Mouse (Mus musculus) right cerebral cortex, postnatal 36 days (tissue): ENCODE measurements at regions not wholly inside any gene's neighbourhood (a gene's known extent, or its start where the extent isn't known, plus 50 kb on each side); places are given as distances from the start of the nearest gene placed in this dataset.
A peak's percentile ranks its signal among the peaks of the same experiment; 100 is the strongest.

ENCODE experiments used
- DNase-seq, 2 experiments: peaks; one replicate each; pipeline ENCODE4 v3.0.0; 2022; ENCODE audit warnings: low spot score in 2 of 2, mixed read lengths in 1 of 2

DNA sequence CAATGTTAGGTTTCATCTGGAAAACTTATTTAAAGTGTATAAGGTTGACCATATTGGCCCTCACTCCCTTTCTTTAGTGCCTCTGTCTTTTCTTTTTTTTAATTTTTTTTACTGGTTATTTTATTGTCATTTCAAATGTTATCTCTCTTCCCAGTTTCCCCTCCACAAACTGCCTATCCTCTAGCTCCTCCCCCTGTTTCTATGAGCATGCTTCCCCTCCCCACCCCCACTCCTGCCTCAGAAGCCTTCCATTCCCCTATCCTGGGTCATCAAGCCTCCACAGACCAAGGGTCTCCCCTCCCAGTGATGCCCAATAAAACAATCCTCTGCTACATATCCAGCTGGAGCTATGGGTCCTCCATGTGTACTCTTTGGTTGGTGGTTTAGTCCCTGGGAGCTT, 2134.9 kb upstream of the Lrrc6 start:
- no peak for DNase-seq

DNA sequence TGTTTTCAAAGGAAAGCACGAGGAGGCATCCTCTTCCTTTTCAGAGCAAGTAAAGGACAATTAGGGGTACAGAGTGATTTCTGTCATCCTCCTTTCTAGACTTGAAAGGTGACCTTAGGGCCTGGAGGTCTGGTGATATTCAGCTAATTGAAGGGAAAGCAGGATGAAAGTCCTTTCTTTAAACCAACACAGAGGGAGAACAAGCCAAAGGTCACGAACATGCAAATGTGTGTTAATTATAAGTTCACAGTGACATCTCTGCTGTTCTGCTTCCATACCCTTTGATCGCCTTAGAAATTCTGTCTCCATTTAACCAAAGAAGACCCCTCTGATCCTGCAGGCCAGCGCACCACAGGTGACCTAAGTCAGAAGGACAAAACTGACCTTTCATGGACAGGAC, 2126.3 kb upstream of the Lrrc6 start:
- no peak for DNase-seq

DNA sequence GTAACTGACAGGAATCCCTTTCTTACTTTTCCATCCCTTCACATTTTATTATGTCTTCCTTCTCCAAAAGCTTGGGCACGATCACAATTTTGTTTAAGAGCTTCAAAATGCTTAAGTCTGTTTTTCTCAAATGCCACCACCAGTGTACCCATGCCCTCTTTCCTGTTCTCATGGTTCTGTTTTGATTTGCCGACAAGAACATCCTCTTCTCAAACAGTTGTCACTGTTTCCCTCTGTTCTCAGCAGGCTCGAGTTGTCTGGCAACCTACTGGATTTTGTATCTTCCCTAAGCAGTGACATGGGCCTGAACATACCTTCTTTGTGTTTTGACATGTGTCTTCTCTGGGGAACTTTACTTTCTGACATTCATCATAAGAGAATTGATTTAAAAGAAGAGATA, 2124.1 kb upstream of the Lrrc6 start:
- DNase-seq, result no peak

DNA sequence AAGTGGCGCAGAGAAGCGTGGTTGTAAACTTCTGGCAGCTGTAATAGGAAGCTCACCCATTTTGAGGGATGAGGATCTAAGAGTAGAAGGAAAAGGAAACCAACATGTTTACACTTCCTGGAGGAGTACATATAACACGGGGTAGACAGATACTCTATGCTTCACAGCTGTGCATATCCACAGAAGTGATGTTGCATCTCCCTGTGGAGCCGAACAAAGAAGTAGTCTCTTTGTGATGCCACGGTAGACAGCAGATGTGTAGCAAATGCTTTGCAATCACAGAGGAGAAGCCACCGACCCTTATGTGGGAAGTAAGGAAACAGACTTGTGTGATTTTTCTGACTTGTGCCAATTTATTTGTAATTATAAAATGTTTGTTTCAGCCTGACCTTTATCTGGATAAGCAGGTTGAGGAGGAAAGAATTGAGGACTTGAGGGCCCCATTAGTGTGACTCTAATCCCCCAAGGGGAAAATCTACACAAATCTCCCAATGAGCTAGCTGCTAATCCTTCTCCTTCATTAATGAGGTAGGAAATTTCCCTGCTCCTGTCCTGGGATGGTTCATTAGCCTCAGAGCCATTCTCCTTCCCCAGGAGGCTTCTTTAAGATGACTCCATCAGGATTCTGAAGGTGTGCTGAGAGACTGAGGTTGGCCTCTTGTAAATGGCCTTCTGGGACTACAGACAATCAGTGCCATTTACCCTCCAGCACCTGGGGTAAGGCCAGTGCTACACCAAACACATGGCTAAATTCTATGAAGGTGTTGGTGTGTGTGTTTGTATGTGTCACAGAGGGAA, 2119.9 kb upstream of the Lrrc6 start:
- DNase-seq, result no peak

DNA sequence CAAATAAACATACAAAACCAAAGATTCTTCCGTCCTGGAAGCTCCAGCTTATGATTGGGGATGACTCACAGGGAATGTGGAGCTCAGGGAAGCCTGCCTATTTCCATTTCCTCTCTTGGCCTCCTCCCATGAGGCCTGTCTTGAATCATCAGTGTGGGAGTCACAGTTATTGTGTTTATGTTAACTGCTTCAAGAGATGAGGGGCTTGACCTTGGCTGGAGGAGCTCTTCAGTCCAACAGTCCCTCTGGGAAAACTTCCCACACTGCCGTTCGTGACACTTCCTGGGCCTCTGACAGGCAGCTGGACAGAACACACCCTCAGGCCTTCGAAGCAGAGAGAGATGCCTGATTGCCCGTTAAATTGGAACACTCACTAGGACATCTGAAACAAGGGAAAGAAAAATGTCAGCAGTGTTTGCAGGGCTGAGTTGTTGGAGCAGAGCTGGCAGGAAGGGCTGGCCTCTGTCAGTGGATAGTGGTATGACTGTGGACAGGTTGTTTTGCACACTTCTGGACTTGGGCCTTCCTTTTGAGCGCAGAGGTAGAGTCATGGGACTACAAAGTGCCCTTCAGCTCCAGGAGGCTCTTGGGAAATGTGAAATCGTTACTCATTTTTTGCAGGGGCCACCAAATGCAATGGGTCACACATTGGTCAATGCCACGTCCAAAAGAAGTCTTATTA, 2105.5 kb upstream of the Lrrc6 start:
- DNase-seq, result peak in 1 of 2 experiments; percentile 2

DNA sequence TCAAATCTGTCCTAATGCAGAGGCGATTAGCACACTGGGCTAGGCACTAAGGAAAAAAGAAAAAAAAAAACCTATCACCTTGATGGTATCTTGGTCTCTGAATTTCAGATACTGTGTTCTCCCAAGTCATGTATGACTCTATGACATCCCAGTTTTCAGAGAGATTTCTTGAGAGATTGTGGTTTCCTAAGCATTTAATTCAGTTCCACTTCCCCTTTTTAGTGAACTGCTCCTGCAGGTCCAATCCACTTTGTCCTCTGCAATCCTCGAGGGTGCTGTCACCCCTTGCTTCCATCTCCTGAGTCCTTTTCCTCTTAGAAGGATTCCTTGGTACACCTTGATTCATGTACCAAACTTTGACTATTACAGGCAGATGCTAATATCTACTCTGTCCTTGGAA, 2104.8 kb upstream of the Lrrc6 start:
- DNase-seq, result no peak

DNA sequence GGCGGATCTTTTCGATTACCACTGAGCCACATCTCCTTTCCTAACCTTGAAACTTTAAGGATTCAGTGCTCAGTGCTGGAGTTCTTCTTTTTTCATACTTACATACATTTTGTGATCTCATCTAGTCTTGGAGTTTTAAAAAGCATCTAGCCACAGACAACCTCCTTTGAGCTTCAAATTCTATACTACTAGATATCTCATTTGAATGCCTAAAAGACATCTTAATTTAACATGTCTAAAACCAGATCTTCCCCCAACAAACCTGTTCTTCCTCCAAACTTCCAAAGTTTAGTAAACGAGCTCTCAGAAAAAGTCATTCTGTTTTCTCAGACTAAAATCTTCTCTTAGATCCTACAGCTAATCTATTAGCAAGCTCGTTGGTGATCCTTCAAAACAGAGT, 2081.5 kb upstream of the Lrrc6 start:
- DNase-seq, result no peak

DNA sequence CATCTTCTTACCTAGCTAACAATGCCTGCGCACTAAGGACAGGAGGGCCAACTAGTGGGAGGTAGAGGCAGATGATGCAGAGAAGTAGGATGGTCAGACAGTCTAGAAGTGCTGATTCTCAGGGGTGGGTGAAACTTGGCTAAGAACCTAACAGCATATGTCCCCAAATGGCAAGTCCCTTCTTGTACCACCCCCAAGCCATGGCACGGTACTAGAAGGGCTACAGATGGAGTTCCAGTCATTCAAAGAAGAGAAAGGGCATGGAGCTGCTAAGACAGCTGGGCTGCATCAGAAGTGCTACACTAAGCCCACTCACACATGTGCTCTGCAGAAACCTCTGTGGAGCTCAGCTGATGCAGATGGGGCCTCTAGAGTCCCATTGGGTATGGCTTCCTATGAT, 2078.8 kb upstream of the Lrrc6 start:
- peak; percentile 38 to 58 for DNase-seq

DNA sequence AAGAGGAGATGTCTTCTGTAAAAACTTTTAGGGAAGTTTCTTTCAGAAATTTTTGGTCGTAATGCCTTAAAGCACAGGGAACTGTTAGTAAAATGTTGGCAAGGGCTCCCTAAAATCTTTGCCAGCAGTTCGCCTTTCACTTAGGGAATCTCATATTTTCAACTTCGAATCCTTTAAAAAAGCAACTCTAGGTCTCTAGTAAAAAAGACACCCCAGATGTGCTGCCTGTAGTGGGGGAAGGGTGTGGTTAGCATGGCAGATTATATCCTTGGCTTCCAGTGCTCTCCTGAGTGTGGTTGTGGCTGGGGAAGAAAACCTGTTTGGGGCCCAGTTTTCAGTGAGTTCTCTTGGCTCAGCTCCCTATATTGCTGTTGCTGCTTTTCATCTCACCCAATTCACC, 2059.9 kb upstream of the Lrrc6 start:
- peak; percentile 26 to 32 for DNase-seq

DNA sequence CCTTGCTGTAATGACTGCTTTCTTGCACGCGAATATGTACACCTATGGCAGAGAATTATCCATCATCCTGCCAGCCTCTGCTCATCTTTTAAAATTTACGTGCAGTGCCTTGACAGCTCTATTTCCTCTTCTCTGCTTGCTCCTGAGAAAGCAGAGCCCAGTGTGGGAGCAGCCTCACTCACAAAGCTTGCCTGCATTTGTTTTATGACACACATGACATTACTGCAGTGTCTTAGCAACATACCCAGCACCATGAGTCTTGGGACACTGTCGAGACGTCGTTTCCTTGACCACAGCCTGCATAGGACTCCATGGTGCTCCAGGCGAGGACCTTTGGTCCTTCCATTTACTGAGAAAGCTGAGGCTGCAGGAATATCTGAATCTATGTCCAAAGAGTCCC, 2055.4 kb upstream of the Lrrc6 start:
- DNase-seq, result no peak

DNA sequence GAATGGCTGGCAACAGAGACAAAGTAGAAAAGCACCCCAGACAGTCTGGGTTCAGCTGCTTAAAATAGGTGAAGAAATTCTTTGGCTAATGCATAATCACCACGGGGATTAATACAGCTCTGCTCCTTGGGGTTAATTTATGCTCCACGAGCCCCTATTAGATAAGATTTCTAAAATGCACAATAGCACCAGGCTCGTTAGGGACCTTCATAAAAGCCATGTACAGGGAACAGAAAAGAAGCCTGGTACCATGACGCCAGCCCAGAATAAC, 2035.3 kb upstream of the Lrrc6 start:
- no peak for DNase-seq

DNA sequence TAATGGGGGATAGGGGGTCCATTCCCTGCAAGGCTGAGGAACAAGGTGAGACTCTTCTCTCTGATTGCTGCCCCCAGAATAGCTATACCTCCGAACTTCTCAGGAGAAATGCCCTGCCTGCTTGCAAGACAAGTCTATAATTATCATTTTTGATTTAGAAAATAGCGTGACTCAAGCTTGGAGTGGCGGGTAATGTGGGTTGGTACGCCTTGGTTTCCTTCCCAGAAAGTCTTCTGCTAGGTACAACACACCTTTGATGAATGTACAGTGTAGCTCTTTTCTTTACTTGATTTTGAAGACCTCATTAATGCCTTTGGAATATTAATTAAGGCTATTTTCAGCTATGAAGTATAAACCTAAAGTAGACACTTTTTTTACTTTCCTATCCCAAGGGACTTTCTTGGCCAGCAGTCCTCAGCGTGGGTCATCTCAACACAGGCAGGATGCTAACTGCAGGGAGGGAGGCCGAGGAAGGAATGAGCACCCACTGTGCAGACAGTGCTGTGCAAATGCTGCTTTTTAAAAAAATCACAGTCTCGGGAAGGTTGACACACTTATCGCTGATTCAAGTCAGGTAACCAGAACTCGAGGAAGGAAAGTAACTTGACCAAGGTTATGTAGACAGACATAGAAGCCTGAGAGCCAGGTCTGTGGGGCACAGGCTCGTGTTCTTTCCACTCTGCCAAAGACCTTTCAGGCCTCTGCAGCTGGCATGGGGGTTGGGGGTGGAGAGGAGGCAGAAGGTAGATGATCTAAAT, 2034.8 kb upstream of the Lrrc6 start:
- DNase-seq, result peak in 1 of 2 experiments; percentile 27

DNA sequence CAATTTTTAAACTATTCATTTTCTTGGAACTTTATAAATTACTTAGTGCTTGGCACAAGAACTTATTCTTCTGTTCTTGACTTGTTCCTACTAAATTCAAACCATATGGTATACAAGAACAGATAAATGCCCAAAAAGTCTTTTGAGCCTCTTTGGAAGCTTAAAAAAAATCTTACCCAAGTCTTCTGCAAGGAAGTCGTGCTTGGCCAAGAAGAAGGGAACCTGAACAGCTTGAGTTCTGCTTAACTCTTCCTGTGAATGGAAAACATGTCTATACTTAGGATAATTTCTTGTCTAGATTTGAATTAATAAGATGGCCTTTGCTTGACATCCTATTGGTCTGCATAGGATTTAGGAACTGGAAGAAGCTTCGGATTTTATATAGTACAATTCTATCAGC, 2020.0 kb upstream of the Lrrc6 start:
- no peak for DNase-seq

DNA sequence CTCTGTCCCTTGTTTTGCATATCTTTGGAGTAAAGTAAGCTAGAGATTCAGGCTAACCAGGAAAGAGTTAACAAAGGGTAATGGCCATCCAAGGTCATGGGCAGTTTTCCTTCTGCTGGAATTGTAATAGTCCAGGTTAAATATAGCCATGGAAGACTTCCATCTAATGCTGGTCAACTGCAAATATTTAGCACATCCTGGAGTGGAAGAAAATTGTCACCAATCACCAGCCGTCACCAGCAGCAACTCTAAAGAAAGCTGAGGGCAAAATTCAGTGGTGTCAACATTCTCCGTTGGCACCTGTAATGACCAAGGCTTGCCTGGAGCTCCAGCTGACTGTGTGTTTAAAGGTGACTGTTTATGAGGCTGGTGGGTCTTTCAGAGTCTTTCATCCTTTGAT, 2011.7 kb upstream of the Lrrc6 start:
- no peak for DNase-seq

DNA sequence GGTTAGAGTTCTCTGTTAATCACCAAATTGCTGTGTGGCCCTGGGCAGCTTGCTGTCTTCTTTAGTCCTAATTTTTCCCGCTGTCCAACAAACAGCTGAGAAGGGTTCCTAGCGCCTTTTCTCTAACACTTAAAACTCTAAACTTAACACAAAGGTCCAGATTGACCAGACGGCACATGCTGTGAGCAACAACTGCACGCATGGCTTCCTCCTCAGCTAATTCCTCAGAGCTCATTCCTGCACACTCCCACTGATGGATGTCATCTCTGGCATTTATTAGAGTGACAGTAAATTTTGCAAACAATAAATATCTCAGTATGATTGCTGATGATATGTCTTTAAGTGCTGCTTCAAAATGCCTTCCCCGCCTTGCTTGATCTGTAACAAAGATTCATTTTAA, 2007.5 kb upstream of the Lrrc6 start:
- no peak for DNase-seq

DNA sequence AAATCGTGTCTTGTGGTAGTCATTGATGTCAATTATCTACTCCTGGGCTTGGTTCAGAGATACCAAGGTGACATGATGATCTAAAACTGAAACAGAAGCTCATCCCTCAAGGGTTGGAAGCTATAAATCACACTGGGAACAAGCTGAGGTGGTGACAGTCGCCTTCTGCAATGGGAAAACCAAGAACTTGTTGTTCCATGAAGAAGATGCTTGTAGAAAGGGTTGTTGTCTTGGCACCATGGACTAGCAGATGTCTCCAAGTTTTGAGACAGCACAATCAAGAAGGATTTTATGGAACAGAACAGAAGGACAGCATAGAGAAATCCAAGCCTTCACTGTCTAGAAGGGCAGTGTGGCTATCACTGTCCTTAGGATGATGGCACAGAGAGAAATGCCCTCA, 2005.4 kb upstream of the Lrrc6 start:
- no peak for DNase-seq

DNA sequence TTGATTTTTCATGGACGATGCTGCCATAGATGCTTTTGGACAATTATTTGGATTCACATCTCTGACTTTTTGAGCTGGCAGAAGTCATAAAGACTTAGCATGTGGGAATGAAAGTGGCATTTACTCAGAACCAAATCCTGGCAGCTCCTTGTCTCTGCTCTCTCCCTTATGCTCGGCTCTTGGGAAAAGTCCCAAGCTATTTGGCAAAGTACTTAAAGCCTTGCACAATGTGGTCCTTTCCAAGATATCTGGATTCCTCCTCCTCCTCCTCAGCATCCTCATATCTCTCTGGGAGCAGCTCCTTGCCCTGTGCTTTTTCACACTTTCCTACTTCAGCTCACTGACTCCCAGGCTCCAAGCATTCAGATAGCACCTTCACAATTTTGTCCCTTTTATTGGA, 1995.7 kb upstream of the Lrrc6 start:
- DNase-seq, result peak in 1 of 2 experiments; percentile 20

DNA sequence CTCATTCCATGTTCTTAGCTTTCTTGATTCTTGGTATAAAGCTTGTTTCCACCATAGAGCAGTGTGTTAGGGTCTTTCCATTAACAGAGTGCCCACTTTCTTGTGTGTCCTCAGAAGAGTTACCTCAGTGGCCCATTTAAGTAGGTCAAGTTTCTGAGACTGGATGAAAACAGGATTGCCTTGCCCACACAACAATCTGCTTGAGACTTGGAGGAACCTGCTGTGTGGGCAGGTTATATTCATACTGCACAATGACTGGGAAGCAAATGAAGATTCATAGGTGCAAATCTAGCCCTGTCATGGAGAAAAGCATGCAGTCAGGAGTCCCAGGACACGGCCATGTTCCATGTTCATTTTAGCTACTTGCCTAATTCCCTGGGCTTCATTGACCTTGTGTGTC, 1984.1 kb upstream of the Lrrc6 start:
- DNase-seq, result peak in 1 of 2 experiments; percentile 15

DNA sequence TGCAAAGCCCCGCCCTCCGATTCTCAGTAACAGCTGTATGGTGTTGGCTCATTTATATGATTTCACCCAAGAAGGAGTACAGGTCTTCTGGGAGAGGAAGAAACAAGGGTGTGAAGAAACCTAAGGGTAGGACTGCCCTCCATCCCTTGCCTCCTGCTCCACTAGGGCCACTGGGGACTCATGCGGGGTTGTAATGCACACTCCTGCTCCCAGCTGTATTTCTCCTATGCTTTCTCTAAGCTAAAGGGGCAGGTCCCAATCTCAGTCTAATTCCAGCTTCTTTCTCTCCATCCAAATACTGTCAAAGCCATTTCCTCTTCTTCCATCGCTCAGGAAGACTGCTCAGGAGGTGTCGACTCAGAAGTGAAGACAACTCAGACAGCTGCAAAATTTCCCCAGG, 1977.0 kb upstream of the Lrrc6 start:
- no peak for DNase-seq

DNA sequence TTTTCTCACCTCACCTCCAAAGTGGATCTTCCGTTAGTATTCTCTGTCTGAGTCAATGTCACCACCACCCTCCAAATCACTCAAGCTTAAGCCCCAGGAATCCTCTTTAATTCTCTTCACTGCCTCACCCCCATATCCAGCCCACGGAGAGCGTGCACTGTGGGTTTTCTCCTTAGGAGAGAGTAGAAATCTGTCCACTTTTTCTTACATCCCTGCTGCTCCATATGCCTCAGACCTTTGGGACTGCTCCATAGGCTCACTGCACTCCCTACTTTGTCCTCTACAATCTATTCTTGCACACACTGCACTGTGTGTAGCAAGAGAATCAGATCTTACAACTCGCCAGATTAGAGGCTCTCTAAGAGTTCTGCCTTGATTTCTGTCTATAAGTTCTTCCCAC, 1971.2 kb upstream of the Lrrc6 start:
- DNase-seq, result peak in 1 of 2 experiments; percentile 8

DNA sequence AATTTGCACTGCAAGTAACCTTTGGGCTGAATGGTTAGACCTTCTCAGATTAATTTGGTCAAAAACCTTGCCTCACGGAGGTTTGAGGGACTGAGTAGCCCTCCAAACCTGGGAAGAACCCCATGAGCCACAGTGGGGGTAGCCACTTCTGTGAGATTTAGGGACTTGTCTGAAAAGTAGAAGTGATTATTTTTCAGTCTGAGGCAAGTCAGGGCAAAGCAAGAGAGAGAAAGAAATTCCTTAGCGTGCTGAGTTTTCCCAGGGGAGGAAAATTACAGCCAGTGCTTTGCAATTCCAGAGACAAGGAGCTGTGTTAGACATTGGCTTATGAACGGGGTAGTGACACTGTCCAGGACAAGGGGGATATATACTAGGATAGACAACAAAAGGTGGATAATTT, 1962.1 kb upstream of the Lrrc6 start:
- DNase-seq, result no peak

DNA sequence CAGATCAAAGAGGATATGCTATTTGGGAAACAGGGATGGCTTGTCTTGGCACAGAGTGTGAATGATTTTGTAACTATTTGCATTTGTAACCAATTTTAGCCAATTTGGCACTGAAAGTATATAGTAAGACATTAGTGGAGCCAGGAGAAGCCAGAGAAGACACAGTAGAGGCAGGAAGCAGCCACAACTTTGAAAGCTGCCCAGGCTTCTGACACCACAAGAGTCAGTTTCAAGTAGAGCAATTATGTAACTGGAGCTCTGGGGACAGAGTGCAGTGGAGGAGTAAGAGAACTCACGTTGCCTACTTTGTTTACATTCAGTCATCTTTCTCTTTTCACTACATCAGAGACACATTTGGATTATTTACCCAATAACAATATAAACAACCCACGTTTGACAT, 1956.5 kb upstream of the Lrrc6 start:
- DNase-seq, result no peak

DNA sequence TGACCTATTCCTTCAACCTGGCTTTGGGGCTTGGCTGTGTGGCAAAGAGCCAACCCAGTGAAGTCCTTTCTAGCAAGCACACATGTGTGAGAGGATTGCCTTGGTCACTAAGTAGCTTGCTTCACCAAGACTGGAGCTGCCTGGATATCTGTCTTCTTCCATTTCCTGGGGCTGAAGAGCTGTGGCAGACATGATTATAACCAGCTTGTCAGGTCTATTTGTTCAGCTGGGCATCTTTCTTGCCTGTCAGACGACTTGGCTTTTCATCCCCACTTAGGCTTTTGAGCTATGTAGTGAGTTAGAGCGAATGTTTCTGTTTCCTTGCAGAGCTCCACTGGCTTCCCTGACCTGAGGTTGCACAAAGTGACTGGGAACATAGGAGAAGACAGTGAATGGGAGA, 1951.3 kb upstream of the Lrrc6 start:
- no peak for DNase-seq
